Mouse (Mus musculus) adipocyte (in vitro differentiated cells): ENCODE data around the gene Tbx3.

ENCODE experiments used
- DNase-seq: peaks from one replicate; pipeline ENCODE4 v3.0.0-alpha.2; 2016; ENCODE audit warnings: low spot score

Tbx3 gene

GRCm38 (mm10) chr5:119670566-119671108 is at the start of gene Tbx3:
Gene Tbx3 (plus strand): TSS chr5:119670669.
- peak; percentile 96 for DNase-seq

DNA sequence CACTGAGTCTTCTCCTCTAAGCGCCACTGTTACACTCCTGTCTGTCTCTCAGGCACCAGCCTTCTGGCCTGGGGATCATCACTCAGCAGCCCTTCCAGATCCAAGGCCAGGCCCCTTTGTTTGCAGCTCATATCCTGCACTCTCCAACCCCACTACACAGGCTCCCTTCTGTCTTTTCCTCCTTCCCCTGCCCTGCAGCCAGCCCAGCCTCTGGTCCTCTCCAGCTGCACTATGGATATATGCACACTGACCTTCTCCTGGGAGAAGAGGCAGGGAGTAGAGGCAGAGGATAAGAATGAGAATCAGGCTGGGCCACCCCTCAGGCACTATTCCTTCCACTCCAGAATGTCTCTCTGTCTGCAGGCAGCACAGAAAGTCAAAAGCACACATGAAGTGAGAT is 48.4 kb upstream of the Tbx3 start:
- no peak for DNase-seq

DNA sequence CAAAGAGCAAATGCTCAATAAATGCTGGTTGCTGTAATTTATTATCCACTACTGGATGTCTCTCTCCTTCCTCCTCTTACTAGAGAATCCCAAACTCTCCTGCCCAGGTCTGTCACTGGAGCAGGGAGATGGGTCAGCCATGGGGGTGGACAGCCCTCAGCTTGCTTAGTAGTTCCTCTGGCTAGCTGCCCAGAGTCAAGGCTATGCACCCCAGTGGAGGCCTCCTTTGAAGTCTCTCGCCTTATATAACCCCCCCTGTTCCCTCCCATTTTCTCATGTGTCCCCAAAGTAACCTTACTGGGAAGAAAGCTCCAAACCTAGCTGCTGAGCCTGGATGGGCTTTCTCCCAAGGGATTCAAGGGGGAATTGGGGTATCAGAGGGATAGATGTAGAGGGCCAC is 45.9 kb upstream of the Tbx3 start:
- no peak for DNase-seq

DNA sequence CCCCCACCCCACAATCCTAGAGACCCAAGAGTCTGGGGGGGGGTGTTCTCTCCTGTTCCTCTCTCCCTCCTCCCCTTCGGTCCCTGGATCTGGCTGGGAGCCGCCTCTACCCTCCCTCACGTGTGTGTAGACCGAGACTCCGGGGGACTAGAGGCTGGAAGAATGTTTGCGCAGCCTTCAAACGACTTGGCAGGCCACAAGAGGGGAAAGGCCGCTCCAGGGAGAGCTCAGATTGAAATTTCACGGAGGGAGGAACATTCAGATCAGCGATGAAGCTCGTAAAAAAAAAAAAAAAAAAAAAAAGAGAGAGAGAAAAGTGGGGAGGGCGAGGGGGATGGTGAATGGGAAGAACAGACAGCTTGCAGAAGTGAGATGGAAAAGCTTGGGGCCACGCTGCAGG is 44.9 kb upstream of the Tbx3 start:
- DNase-seq = no peak

DNA sequence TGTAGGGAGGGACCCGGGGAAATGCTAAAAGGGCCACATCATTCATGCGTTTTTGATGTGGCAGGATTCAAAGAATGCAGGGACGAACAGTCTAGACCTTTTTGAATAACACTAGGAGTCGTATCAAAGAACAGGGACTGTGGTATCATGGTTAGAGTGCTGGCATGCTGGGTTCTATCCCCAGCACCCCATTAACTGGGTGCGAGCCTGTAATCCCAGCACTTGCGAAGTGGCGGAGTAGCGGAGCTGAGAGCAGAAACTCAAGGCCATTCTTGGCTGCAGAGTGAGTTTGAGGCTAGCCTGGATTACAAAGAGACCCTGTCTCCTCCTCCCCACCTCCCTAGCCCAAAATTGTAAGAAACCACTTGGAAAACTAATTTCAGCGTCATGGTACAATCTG is 44.3 kb upstream of the Tbx3 start:
- DNase-seq = no peak

- no peak for DNase-seq
Measured at GRCm38 (mm10) chr5:119626662-119627061, 43.8 kb upstream of the Tbx3 start.

DNA sequence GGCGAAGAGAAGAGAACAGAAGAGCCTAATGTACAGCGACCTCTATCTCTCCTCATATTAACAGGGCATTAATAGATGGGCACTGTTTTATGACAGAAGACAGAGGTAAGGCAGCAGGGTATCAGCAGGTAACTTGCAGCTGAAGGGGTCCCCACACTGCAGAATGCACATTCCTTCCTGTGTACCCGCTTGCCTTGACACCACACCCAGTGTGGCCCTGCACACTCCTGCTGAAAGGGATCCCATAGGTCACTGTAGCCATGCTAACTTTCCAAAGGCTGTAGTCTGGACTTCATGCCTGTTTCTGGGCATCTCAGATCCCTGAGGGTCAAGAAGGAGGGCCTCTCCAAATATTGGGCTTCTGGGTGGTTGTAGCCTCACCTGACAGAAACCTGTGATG is 42.4 kb upstream of the Tbx3 start:
- DNase-seq = no peak

GRCm38 (mm10) chr5:119628746-119629327 is 41.6 kb upstream of the Tbx3 start:
- no peak for DNase-seq

DNA sequence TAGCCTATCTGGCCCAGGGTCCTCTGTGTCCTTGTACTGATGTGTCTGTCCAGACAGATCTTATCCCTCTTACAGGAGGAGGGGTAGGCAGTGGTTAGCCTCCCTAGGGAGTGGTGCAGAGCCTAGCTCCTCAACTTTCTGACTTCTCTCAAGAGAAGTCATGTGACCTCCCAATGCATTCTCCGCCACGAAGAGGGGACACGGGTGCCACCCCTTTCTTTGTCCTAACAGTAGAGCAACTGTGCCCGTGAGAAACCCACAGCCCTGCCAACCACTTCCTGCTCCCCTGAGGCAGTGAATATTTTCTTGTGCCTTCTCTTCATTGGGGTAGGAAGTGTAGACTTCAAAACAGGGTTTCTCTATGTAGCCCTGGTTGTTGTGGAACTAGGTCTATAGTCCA is 36.9 kb upstream of the Tbx3 start:
- no peak for DNase-seq

- no peak for DNase-seq
Measured at GRCm38 (mm10) chr5:119634861-119635260, 35.6 kb upstream of the Tbx3 start.

DNA sequence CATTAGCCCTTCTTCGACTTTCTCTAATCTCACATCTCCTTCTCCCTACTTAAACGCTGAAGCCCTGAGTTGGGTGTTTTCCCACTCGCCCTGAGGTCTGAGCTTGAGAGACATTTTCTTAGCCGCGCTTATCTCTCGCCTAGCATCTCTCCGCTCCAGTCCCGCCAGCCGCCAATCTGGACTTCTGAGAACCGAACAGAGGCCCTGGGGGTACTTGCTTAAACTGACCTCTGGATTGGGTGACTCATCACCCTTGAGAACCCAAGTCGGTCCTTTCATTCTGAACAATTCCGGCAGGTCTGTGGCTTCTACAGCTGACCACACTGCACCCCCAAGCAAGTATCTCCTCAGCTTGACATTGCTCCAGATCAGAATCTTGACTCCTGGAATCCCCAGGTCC is 32.2 kb upstream of the Tbx3 start:
- DNase-seq = no peak

DNA sequence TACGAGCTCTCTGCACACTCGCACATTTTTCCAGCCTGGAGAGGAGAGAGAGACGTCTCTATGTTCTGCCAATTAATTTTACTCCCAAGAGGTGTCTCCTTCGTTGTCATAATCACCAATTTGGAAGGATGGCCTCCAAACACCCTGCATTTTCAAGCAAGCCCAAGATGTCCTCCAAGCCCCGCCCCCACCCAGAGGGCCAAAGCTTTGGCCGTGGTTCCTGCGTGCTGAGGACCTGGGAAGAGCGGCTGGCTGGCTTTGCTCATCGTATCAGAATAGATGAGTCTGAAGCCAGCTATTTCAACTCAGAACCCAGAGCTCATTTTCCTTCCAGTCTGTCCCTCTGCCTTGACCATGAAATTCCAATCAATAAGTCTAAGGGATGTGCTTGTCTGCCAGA is 29.4 kb upstream of the Tbx3 start:
- DNase-seq = no peak

- DNase-seq = no peak
Measured at GRCm38 (mm10) chr5:119641714-119642113, 28.8 kb upstream of the Tbx3 start.

GRCm38 (mm10) chr5:119646965-119647364 is 23.5 kb upstream of the Tbx3 start:
- DNase-seq = no peak

GRCm38 (mm10) chr5:119651135-119651965 is 19.1 kb upstream of the Tbx3 start:
- DNase-seq = no peak

- no peak for DNase-seq
Measured at GRCm38 (mm10) chr5:119656354-119656753, 14.1 kb upstream of the Tbx3 start.

DNA sequence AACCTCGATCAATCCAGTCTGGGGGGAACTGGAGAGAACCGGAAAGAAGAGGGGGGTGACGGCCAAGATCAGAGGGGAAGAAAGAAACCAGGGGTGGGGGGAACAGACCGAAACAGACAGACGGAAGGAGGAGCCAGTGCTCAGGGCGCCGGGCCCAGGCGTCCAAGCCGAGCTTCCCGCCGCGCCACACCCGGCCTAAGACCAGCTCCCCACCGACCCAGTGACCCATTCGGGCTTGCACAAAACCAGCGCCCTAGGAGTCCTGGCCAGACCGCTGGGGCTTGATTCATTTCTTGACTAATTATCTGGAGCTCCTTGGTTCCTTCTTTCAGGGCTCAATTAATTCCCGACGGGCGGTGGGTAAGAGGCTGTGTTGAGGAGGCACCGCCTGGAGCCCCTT is 13.6 kb upstream of the Tbx3 start:
- no peak for DNase-seq

- DNase-seq = no peak
Measured at GRCm38 (mm10) chr5:119657362-119657761, 13.1 kb upstream of the Tbx3 start.

- no peak for DNase-seq
Measured at GRCm38 (mm10) chr5:119657804-119658203, 12.7 kb upstream of the Tbx3 start.

GRCm38 (mm10) chr5:119658396-119658795 is 12.1 kb upstream of the Tbx3 start:
- no peak for DNase-seq

- no peak for DNase-seq
Measured at GRCm38 (mm10) chr5:119659041-119659440, 11.4 kb upstream of the Tbx3 start.

- DNase-seq = no peak
Measured at GRCm38 (mm10) chr5:119660526-119661410, 9.7 kb upstream of the Tbx3 start.

GRCm38 (mm10) chr5:119661474-119661873 is 9.0 kb upstream of the Tbx3 start:
- no peak for DNase-seq
